Comparison of ENCODE assay signal across 8 mouse cellular contexts in genomic region chr7:74553111-74553650, GRCm38 (mm10). TPM values are rescaled to one million over a fixed set of nuclear protein-coding genes. Genes with fewer than 3 reads are reported as not detected.
DNase-seq lines count a peak whose midpoint lies in the region; ATAC-seq and TF ChIP-seq lines count a peak whose summit lies in the region.

No protein-coding gene starts in this region.

- intact Hi-C loops in left cerebral cortex, postnatal 10 days (cut with DNase I), result loop anchor here (5.0 to 10.0 kb wide), 2 partner anchors 176 to 362 kb away; no protein-coding TSS in a partner anchor

- H3K27ac ChIP-seq in lung, embryonic 14.5 days (ENCODE audit: low read depth), result no peak overlapping the region
- no peak overlapping the region for H3K27ac ChIP-seq in embryonic fibroblast, embryonic 13.5 days (ENCODE audit: insufficient read depth, low read length)
- no peak overlapping the region for H3K27ac ChIP-seq in intestine, embryonic 15.5 days
- no peak overlapping the region for H3K27ac ChIP-seq in neural tube, embryonic 15.5 days (replicated peaks)

- TF ChIP-seq CTCF in lung, embryonic 14.5 days (IDR thresholded peaks at IDR 0.05; ENCODE audit: low read depth), result no peak
- TF ChIP-seq CTCF in embryonic fibroblast, embryonic 13.5 days (IDR thresholded peaks at IDR 0.05; ENCODE audit: borderline replicate concordance, insufficient read depth, low read length), result no peak

- H3K27me3 ChIP-seq in lung, embryonic 14.5 days (ENCODE audit: insufficient read depth, low read length), result peaks cover 28% of the 10 kb centered on the region
- peaks cover 18% of the 10 kb centered on the region for H3K27me3 ChIP-seq in intestine, embryonic 15.5 days (replicated peaks)
- H3K27me3 ChIP-seq in neural tube, embryonic 15.5 days (replicated peaks), result 0 out of 2 replicates have a peak, but pooled peaks cover 11% of the 10 kb centered on the region

- no peak overlapping the region for H3K9ac ChIP-seq in lung, embryonic 14.5 days
- no peak overlapping the region for H3K9ac ChIP-seq in intestine, embryonic 15.5 days
- peak overlapping the region; percentile 75; the same call in 1 of the 2 replicates for H3K9ac ChIP-seq in neural tube, embryonic 15.5 days (replicated peaks)

- no peak for TF ChIP-seq POLR2A in embryonic fibroblast, embryonic 13.5 days (IDR thresholded peaks at IDR 0.05; ENCODE audit: low read depth, low read length)

- H3K36me3 ChIP-seq in lung, embryonic 14.5 days (ENCODE audit: insufficient read depth), result no peaks in the 10 kb centered on the region
- no peaks in the 10 kb centered on the region for H3K36me3 ChIP-seq in intestine, embryonic 15.5 days
- no peaks in the 10 kb centered on the region for H3K36me3 ChIP-seq in neural tube, embryonic 15.5 days

- 52% methylated on average over 8 of the region's 8 CpGs for WGBS in lung, embryonic 14.5 days
- WGBS in intestine, embryonic 15.5 days, result 61% methylated on average over 8 of the region's 8 CpGs
- WGBS in neural tube, embryonic 15.5 days, result 68% methylated on average over 8 of the region's 8 CpGs

- peak overlapping the region; percentile 64; the same call in 1 of the 2 replicates for H3K4me3 ChIP-seq in lung, embryonic 14.5 days (ENCODE audit: low read depth, low read length)
- H3K4me3 ChIP-seq in embryonic fibroblast, embryonic 13.5 days (ENCODE audit: insufficient read depth, low read length), result peak overlapping the region; percentile 49
- peak overlapping the region; percentile 69; the same call in 1 of the 2 replicates for H3K4me3 ChIP-seq in intestine, embryonic 15.5 days (replicated peaks)
- peak overlapping the region; percentile 78 for H3K4me3 ChIP-seq in neural tube, embryonic 15.5 days (replicated peaks)

- no peak for ATAC-seq in lung, embryonic 14.5 days (ENCODE audit: insufficient read depth)
- ATAC-seq in intestine, embryonic 15.5 days, result no peak
- no peak for ATAC-seq in neural tube, embryonic 15.5 days (ENCODE audit: low FRiP score)

- 0 out of 2 replicates have a peak, but pooled peaks cover 3% of the 10 kb centered on the region for H3K4me1 ChIP-seq in lung, embryonic 14.5 days (ENCODE audit: insufficient read depth)
- H3K4me1 ChIP-seq in embryonic fibroblast, embryonic 13.5 days (ENCODE audit: control insufficient read depth, insufficient read depth, low read length), result peaks cover 6% of the 10 kb centered on the region
- peaks cover 9% of the 10 kb centered on the region for H3K4me1 ChIP-seq in intestine, embryonic 15.5 days (replicated peaks)
- H3K4me1 ChIP-seq in neural tube, embryonic 15.5 days, result peaks cover 46% of the 10 kb centered on the region

- DNase-seq in lung, embryonic 14.5 days, result no peak
- DNase-seq in lung, postnatal 25 days (ENCODE audit: low spot score), result no peak
- DNase-seq in thymus, postnatal 4 days, result no peak
- no peak for DNase-seq in natural killer cell, adult 2 months (ENCODE audit: low spot score in 2 of 2)
- no peak for DNase-seq in left cerebral cortex, postnatal 10 days (ENCODE audit: extremely low spot score in 1 of 2, low spot score in 2 of 2)

- peak overlapping the region; percentile 98 for H3K4me2 ChIP-seq in lung, embryonic 14.5 days
- H3K4me2 ChIP-seq in intestine, embryonic 15.5 days (replicated peaks), result peak overlapping the region; percentile 96
- peak overlapping the region; percentile 71 for H3K4me2 ChIP-seq in neural tube, embryonic 15.5 days

- no peaks in the 10 kb centered on the region for H3K9me3 ChIP-seq in lung, embryonic 14.5 days (ENCODE audit: low read depth, low read length)
- H3K9me3 ChIP-seq in intestine, embryonic 15.5 days, result no peaks in the 10 kb centered on the region
- no peaks in the 10 kb centered on the region for H3K9me3 ChIP-seq in neural tube, embryonic 15.5 days (replicated peaks)

RNA-seq across cellular contexts. Expression of gene Slco3a1, which starts 1.4 kb away (rescaled TPM):
- polyA plus RNA-seq in lung, embryonic 14.5 days (2014; fragmentation: Nextera tagmentation; extraction: Ambion mirVana), result 4.2 and 4.7 TPM in 2 replicates
- polyA plus RNA-seq in embryonic fibroblast, embryonic 13.5 days (2011; ENCODE audit: insufficient read length, low read depth, missing spikeins), result 13.4 and 20.9 TPM in 2 replicates
- 7.3 and 8.1 TPM in 2 replicates for polyA plus RNA-seq in intestine, embryonic 15.5 days (2015; fragmentation: Nextera tagmentation; extraction: Ambion mirVana)
- 21.9 and 24.1 TPM in 2 replicates for polyA plus RNA-seq in neural tube, embryonic 15.5 days (2015; fragmentation: Nextera tagmentation; extraction: Ambion mirVana)
- total RNA-seq in left cerebral cortex, postnatal 10 days (2021), result 10 to 100 TPM; 57.4 to 63.1 TPM
